Mouse (Mus musculus): ENCODE results near the gene Stx6. TPM values are rescaled to one million over a fixed set of nuclear protein-coding genes. Genes with fewer than 3 reads are reported as not detected.

Stx6 gene
- total RNA-seq, 2 experiments from 2014 or later, result 118 to 122 TPM

DNA sequence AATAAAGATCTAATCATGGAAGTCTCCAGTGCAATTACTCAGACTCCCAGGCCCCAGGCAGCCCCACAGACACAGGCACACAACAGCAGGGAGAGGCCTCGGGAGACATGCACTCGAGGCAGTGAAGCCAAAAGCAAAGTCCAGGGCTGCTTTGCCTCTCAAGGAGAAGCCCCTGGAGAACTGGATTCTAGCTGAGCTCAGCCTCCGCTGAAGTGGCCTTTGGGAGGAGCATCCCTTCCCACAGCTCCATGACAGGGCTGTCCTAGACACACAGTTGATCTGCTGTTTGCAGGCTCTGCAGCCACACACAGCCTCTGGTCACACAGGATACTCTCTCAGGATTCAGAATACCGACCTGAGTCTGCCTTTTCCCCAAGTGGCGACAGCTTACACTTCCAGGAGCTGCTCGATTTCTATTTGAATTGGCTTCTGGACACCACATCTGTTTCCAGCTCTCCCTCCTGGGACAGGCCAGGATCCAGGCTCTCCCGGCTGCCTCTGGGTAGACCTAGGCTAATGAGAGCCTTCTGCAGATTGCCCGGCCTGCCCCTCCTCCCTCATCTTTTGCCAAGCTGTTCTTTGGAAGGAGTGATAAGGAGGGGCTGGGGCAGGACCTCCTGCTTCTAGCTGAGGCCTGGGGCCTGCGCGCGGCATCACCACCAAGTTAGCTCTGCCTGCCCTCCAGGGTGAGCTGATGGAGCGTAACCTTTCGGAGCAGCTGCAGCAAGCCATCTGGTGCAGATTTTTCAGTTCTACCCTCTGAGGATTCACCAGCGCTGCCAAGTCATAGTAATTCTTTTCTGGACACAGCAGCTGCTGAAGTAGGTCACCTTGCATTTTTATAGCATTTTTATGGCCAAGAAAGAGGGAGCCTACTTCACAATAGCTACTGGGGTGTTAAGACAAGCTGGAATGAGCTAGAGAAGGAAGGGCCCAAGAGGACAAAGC lies 71.2 kb downstream of the Stx6 start:
- DNase-seq (ENCODE audit: extremely low spot score in 1 of 2, low spot score in 1 of 2), result no peak

DNA sequence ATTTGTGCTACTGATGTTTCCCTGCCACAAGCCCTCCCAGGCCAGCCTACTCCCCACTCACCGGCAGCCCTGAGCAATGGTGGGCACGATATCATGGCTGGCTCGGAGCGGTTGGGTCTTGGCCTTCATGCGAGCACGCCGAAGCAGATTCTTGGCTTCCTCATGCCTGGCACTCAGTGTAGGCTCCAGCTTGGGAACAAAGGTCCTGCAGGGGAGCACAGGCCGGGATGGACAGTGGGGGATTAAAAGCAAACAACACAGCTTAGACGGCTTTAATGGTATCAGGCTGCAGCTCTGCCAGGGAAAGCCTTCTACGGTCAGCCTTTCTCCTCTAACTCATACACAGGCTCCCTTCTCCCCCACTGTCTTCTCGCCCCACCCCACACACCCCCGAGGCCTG lies 73.9 kb downstream of the Stx6 start:
- DNase-seq (ENCODE audit: extremely low spot score in 1 of 2, low spot score in 1 of 2), result no peak

DNA sequence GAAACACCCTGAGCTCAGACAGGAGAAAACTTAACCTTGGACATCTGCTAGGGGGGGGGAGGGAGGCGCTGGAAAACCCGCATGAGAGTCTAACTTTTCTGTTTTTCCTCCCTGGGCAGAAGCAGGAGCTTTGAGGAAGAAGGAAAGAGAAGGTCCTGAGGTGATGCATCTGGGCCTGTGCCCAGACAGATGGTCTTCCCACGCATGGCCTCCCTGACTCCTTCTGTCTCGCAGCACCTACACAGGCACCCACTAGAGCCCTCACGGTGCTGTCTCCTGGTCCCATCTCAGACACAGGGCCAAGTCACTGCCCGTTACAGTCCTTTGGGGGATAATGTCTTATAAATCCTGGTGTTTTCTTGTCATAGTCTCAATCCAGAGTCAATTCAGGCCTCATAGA lies 74.3 kb downstream of the Stx6 start:
- DNase-seq (ENCODE audit: extremely low spot score in 1 of 2, low spot score in 1 of 2), result no peak

DNA sequence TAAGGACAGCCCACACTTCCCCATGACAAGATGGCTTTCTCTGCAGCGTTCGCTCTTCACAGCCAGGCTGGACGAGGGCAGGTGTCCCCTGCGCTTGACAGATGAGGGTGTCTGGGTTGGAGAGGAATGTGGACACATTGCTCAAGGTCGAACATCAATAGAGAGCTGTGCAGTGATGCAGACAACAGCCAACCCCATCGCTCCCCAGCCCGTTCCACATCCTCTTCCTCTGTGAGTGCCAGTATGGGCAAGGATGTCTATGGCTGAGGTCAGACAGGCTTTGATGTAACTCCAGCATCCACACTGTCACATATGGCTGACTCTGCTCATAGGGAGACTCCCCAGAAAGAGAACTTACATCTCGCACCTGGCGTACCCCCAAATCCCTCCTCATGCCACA lies 74.9 kb downstream of the Stx6 start:
- DNase-seq (ENCODE audit: extremely low spot score in 1 of 2, low spot score in 1 of 2), result no peak

DNA sequence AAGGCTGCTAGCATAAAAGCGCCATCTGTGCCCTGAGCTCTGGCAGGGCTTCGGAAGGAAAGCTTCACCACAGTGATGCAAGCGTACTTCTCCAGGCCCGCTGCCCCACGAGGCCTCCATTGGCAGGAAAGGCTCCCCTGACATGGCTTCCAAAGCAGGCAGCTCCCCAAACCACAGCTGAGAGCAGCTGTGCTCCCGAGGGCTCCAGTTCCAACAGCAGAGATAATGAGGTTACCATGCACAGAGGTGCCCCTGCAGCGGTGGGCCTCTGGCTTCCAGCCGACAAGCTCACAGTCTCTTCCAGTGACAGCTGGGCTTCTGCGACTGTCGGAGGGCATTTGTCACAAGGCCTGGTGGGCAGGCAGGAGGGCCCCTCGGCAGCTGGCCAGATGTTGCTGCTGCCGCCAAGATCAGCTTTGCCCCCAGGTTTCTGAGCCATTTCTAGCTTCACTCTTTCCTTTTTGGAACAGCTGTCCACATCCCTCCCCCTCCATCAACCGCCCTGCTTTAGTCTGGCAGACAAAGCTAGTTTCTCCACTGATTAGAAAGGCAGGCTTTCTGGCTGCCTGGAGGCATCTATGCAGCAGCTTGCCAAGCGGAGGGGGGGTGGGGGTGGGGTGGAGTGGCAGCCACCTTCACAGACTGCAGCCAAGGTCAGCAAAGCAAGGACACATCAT lies 75.6 kb downstream of the Stx6 start:
- peak in 1 of 2 experiments; percentile 47 for DNase-seq (ENCODE audit: extremely low spot score in 1 of 2, low spot score in 1 of 2)

DNA sequence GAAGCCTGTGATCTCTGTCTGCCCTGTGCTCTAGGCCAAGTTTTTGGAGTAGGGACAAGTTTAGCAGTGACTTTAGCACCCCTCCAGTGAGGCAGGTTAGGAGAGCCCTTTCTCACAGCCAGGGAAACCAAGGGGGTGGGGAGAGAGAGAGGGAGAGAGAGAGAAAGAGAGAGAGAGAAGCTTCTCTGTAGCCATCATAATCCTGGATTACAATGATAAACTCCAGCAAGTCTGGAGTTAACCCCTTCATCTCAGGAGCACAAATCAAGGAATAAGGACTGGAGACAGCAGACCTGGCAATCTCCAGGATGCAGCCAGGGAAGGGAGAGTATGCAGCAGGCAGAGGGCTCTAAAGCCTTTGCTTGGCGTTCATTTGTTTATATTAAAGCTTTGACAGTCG lies 77.1 kb downstream of the Stx6 start:
- DNase-seq (ENCODE audit: extremely low spot score in 1 of 2, low spot score in 1 of 2), result no peak

DNA sequence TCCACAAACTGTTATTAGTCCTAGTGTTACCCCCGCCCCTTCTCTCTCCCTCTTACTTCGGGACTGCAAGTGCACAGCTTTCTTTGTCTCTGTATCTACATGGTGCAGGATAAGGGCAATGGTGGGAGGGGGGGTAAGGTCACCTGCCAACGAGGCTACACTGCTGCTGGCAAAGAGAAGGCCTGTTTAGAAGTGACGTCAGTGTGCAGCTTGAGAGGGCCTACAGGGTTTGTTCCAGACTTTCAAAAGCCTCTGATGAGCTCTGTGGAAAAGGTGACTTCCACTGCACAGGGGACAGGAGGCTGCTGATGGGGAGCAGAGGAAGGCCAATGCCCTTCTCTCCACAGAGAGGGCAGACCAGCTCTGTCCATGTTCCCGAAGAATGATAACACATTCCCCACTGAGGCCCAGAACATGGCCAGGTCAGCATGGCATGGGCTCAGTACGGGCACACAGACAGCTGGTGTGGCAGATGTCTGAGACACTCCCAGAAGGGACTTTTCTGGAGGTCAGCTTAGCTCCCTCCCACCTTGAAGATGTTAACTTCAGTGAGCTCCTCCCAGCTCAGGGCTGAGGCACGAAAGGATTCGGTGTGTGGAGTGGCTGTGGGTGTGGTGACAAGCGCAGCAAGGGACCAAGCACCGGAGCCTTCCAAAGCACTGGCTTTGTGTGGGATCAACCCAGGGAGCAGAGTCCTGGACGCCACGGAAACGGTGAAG lies 78.0 kb downstream of the Stx6 start:
- DNase-seq (ENCODE audit: extremely low spot score in 1 of 2, low spot score in 1 of 2), result no peak

DNA sequence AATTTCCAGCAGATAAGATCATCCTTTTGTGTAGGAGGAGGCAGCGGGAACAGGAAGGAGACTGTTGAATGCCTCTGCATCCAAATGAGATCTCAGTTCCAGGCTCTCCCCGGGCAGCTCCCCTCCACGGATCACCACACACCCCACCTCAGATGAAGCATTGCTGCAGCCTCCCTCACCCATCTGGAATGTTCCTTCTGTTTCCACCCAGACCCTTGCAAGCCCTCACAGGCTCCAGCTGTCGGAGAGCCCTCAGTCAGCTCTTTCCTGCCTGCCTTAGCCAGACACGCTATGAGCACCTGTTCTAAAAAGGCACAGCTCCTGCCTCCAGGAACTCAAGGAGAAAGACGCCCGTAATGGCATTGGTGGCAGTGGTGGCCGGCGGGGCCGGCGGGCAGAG lies 78.9 kb downstream of the Stx6 start:
- no peak for DNase-seq (ENCODE audit: extremely low spot score in 1 of 2, low spot score in 1 of 2)

DNA sequence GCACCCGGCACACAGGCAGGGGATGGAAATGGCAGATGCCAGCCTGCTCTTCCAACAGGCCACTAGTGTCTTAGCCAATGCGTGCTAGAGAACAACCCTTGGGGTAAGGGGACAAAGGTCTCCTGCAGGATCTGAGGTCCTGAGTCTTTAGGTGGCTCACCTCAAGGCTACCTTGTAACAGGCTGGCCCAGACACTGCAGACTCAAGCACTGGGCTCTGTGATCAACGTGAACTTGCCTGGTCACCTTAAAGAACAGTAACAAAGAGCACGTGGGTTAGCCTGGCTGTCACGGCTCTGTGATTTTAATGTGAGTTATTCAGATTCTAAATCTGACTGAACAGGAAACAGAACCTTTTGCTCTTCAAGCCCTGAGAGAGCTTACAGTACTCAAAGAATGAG lies 79.6 kb downstream of the Stx6 start:
- DNase-seq (ENCODE audit: extremely low spot score in 1 of 2, low spot score in 1 of 2), result no peak

DNA sequence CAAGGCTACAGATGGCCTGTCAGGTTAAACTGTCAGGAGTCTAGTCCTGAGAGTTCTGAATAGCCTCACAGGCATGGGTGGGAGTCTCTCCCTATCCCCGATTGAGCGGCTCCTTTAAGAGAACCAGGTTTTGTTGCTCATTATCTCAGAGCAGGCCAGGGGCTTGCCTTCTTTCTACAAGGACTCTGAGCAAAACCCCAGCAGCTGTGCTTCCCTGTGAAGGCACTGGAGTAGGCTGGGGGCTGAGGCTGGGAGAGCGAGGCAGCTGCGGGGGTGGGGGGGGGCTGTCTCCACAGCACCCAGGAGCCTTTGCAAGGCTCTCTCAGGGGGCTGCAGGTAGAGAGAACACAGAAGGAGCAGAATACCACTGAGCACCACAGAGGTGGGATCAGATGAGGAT lies 80.7 kb downstream of the Stx6 start:
- no peak for DNase-seq (ENCODE audit: extremely low spot score in 1 of 2, low spot score in 1 of 2)

DNA sequence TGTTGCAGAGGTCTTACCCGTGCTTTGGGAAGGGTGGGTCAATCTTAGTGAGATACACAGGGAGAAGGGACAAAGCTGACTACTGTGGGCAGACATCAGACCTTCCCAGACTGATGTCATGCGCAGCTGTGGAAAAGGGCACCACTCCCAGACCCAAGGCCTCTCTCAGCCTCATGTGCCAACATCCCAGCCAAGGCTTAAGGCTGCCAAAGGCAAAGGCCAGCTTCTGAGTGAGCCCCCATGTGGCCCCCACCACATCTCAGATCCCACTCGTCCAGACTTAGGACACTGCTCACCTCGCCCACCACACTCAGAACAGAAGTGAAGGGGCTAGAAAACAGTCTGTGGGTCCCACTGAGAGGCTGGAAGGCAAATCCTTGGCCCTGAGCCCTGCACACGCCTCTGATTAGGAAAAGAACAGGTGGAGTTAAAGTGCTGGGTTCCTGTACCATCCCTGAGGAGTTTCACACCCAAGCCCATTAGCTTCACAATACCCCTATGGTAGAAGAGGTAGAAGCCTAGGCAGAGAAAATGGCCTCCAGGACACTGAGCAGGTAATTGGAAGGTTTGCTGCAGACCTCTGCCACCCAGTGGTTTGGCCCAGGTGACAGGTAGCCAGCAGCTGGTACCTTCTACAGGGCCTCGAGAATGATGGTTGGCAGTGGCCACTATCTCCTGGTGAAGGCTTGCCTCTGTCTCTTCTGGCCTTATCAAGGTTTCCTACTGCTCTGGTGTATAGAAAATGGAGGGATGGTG lies 81.6 kb downstream of the Stx6 start:
- DNase-seq (ENCODE audit: extremely low spot score in 1 of 2, low spot score in 1 of 2), result no peak

DNA sequence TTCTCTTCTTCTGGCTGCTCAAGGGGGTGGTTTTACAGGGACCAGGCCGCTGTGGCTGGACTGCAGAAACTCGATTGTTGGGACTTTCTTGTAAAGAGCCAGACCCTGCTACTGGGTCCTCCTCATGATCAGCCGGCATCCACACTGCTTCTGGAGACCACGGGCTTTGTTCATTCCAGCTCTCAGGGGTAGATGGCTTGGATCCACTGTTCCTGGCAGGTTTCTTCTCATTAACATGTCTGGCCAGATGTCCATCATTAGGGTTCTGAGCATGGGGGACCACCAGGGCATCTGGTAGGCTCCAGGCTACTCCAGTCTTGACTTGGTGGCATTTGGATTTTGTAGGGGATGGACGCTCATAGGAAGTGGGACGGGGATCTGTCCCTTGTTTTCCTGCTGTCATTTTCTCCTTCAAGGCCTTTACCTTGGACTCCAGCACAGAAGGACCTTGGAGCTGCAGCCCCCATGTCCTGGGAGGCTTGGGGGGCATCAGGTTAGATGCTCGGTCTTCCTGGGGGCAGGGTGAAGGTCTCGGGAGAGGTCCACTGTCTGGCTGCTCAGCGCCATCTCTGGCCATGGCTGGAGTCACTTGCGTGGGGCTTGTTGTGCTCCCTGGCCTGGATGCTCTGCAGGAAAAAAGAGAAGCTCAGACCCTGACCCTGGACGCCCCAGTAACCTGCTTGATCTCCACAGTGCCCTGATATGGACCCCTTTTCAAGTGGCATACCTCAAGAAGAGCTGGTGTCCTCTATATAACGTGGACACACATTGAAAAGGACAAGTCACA lies 83.4 kb downstream of the Stx6 start:
- no peak for DNase-seq (ENCODE audit: extremely low spot score in 1 of 2, low spot score in 1 of 2)

DNA sequence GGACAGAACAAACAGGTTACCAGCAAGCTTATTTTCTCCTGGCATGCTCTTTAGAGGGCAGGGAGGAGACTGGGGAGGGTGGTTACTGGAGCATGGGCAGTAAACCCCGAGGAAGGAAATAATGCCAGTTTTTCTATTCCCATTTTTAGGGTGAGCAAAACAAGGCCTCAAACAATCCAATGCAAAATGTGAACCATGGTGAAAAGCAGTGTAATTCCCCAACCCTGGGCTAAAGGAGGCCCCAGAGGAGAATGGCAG lies 83.9 kb downstream of the Stx6 start:
- DNase-seq (ENCODE audit: extremely low spot score in 1 of 2, low spot score in 1 of 2), result no peak

DNA sequence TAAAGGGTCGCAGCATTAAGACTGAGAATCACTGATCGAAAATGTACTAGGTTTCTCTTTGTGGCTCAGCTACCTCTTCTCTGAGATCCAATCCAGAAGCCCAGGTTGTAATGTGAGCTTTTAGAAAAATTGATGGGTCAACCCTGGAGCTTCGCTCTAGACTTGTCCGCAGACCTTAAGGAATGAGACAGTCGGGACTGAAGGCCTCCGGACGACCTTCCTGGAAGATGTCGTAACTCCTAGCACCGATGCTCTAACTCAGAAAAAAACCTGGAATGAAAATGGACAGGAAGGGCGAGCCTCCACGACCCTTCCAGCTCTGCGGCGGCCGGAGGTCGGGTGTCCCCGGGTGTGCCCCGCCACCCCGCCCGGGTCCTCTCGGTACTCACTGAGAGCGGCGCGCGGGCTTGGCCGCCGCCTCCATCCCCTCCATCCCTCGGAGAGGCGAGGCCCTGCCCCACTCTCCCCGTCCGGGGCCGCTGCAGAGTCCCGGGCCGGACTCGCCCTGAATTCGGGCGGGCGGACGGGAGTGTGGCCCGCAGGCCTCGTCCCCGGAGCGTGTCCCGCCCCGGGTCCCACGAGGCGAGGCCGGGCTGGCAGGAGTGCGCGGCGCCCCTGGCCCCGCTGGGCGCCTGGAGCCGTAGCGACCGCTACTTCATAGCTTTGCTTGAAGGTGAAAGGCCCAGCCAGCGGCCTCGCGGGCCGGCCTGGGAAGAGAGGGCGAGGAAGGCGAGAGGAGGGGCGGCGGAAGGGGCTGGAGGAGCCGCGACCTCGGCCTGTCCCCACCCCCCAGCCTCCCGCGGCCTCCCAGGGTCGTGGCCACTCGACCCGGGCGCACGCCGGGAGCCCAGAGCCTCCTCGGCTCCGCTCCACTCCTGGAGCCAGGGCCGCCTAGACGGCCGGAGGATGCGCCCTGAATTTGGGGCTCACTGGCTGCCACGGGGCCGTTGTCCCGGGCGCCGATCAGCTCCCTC lies 85.6 kb downstream of the Stx6 start, which contains the start of gene BC034090:
TSS of gene BC034090 (minus strand) at position 648 of the 974 bp plus-strand sequence.
- DNase-seq (ENCODE audit: extremely low spot score in 1 of 2, low spot score in 1 of 2), result peak in 1 of 2 experiments; percentile 14

DNA sequence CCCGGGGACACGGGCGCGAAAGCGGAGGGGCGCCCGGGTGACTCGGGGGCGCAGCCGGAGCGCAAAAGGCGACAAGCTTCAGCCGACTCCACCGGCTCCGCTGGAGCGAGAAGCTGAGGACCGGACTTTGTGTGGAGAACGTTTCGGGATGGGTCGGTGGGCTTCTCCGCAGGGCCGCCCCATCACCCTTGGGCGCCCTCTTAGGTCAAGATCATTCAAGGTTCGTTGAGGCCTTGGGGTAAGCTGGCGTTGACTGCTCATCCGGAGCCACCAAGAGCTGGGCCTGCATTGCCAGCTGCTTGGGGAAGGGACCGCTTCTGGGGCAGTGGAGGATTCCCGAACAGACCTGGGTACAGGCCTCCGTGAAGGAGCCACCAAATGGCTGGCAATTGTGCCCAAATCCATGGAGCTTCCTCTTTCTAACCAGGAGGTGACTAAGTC lies 86.3 kb downstream of the Stx6 start:
- DNase-seq (ENCODE audit: extremely low spot score in 1 of 2, low spot score in 1 of 2), result no peak

DNA sequence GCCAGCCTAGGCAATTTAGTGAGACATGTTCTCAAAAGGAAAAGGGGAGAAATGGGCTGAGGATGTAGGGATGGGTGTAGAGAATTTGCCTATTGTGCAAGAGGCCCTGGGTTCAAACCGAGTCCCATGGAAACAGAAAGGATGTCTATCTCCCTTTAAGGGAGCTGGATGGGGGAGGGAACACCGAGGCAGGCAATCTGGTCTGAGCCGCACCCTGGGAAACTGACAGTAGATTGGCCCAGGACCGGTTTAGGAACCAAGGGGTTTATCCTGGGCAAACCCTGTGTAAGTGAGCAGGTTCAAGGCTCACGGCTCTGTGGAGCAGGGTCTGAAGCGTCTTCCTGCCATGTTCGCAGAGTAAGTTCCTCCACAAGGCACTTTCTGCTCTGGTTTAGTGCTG lies 87.0 kb downstream of the Stx6 start:
- DNase-seq (ENCODE audit: extremely low spot score in 1 of 2, low spot score in 1 of 2), result peak in 1 of 2 experiments; percentile 3

DNA sequence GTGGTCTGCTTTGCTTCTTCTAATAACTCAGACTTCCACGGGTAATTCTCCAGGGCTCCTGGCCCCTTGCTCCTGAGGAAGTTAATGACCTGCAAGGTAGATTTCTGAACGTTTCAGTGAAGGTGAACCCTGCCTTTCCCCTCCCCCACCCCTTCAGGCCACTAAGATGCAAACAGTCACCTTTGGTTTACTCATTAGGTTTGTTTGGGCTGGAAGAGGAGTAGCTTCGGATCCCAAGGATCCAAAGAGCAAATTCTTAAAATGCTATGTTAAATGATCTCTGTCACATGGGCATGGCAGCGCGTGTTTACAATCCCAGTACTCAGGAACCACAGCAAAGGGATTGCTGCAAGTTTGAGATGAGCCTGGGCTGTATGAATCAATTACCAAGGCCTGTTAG lies 88.9 kb downstream of the Stx6 start:
- DNase-seq (ENCODE audit: extremely low spot score in 1 of 2, low spot score in 1 of 2), result no peak

DNA sequence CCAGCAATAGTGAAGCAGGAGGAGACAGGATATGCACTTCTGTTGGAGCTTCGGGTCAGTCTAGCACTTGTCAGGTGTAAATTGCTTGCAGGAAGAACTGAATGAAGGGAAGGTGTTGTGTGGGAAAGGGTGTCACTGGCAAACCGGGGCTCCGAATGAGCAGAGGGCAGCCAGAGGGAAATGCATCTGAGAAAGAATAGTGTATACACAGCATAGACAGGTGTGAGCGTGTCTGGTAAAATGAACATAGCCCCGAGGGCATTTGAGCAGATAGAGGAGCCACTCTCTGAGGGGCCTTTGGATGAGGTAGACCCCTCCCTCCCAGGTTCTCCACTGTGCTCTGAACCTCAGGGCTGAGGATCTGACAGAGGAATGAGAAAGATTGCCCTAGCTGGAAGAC lies 89.5 kb downstream of the Stx6 start:
- DNase-seq (ENCODE audit: extremely low spot score in 1 of 2, low spot score in 1 of 2), result no peak

DNA sequence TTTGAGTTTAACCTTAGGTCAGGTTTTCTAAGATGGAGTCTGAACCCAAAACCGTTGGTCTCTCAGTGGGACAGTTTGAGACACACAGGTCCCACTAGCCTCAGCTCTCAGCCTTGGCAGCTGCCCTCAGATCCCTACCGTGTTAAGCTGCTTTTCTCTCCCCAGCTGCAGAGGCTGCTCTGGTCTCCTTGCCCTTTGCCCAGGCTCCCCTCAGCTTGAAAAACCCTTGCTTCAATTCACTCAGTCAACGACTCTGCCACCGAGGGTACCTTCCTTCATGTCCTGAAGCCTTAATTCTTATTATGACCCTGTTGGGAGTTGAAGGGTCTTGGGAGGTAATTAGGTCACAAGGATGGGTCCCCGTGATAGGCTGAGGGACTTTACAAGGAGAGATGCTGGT lies 91.4 kb downstream of the Stx6 start:
- DNase-seq (ENCODE audit: extremely low spot score in 1 of 2, low spot score in 1 of 2), result peak in 1 of 2 experiments; percentile 2
